Mouse (Mus musculus): ENCODE measurements around the gene Gm49355.

- TF ChIP-seq CTCF (IDR thresholded peaks at IDR 0.05; ENCODE audit: low read depth, low read length), result no peak
- no peak for TF ChIP-seq EP300 (IDR thresholded peaks at IDR 0.05; ENCODE audit: insufficient read depth, low read depth, low read length)
Observed at GRCm38 (mm10) chr14:12345241-12345921, 61.6 kb downstream of the Gm49355 start.
